Mouse (Mus musculus): Measurements from ENCODE around the gene 2410015M20Rik. TPM values are rescaled to one million over a fixed set of nuclear protein-coding genes. Genes with fewer than 3 reads are reported as not detected.
"Not testable (repeated sequence)": the region's sequence is repeated elsewhere in the genome, so short reads cannot be mapped to it uniquely, and the experiment has no call there.

2410015M20Rik gene
- polyA plus RNA-seq, 1 experiment = 183 TPM

- DNase-seq (ENCODE audit: low spot score) = peak; percentile 93
Observed at GRCm38 (mm10) chr17:56613236-56613844, 3.8 kb upstream of the 2410015M20Rik start, which contains the start of gene Rpl36. TSS of gene Rpl36 (plus strand) at chr17:56613416.

GRCm38 (mm10) chr17:56612565-56612939 is 3.0 kb upstream of the 2410015M20Rik start:
- not testable (repeated sequence) for DNase-seq (ENCODE audit: low spot score)

DNA sequence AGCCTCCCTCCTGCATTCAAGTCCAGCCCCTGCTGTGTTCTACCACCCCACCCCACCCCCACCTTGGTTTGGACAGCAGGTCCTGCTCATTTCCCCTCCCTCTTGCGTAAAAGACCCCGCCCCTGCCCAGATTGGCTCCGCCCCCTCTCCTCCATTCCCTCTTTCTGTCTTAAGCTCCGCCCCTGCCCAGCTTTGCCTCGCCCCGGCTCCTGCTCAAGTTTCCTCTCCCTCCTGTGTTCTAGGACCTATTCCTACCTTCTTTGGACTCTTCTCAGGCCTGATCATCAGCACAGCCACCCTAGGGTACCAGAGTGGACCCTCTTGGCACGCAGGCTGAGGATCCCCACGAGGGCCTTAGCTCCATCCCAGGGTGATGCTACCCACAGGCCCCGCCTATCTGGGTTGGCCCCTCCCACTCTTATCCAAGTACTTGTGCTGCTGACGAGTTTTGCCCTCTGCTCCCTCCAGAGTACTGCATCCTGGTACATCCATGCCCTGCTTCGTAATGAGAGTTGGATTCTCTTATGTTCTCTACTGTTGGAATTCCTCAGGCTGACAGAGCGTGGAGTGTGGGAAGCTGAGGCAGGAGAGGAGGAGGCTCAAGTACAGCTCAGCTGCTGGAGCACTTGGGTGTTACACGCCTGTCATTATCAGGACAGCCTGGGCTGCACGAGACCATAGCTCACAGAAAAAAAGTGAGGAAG is 2.4 kb upstream of the 2410015M20Rik start:
- no peak for DNase-seq (ENCODE audit: low spot score)

- no peak for DNase-seq (ENCODE audit: low spot score)
Observed at GRCm38 (mm10) chr17:56611323-56611722, 1.8 kb upstream of the 2410015M20Rik start.

GRCm38 (mm10) chr17:56608699-56609098 is 872 bp downstream of the 2410015M20Rik start:
- DNase-seq (ENCODE audit: low spot score) = no peak

DNA sequence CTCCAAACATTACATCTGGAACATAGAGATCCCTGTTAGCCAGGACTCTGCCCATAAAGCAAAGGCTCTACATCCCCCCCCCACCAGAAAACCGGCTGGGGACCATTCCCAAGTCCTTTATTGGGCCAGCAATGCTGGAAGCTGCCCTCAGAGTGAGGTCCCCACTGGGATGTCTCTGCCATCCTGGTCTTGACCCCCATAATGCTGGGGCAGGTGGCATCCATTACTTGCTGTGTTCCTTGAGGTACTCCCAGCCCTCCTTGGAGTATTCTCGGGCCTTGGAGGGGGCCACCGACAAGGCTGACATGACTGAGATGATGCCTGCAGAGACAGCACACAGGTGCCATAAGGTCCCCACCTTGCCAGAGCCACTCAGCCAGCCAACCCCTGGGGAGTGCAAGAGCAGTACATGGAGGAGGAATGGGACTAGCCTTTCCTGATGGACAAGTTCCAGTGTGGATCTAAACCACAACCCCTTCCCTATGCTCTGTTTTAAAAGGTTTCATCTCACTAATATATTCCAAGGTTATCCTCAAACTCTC is 2.0 kb downstream of the 2410015M20Rik start:
- DNase-seq (ENCODE audit: low spot score) = no peak

DNA sequence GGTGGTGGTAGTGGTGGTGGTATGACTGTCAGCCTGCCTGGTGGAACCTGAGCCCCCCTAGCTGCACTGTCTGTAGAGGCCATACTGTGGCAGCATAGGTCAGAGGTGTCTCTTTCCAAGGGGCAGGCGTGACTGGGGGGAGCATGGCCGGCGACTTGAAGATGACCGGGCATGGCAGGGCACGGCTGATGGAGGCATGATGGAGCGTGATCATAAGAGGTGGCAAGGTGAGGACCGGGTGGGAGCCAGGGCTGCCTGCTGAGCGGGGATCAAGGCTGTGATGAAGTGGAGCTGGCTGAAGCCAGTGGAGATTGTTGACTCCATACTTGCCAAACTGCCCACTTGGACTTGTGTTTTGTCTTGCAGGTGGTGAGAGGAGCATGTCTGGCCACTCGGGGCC is 4.1 kb downstream of the 2410015M20Rik start:
- DNase-seq (ENCODE audit: low spot score) = no peak

GRCm38 (mm10) chr17:56604422-56604821 is 5.1 kb downstream of the 2410015M20Rik start:
- DNase-seq (ENCODE audit: low spot score) = no peak

DNA sequence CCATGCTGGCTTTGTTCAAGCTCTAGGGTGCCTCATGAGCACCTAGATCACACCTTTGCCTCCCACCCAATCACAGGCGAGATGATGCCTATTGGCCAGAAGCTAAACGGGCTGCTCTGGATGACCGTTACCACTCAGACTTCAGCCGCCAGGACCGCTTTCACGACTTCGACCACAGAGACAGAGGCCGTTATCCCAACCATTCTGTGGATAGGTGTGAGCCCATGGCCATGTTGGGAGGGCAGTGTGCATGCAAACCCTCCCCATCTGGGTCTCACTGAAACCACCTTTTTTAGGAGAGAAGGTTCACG is 5.5 kb downstream of the 2410015M20Rik start:
- no peak for DNase-seq (ENCODE audit: low spot score)

- DNase-seq (ENCODE audit: low spot score) = no peak
Observed at GRCm38 (mm10) chr17:56603186-56604069, 6.1 kb downstream of the 2410015M20Rik start.

GRCm38 (mm10) chr17:56593527-56594271 is 15.9 kb downstream of the 2410015M20Rik start:
- DNase-seq (ENCODE audit: low spot score) = no peak

GRCm38 (mm10) chr17:56592553-56592952 is 17.0 kb downstream of the 2410015M20Rik start:
- DNase-seq (ENCODE audit: low spot score) = no peak

DNA sequence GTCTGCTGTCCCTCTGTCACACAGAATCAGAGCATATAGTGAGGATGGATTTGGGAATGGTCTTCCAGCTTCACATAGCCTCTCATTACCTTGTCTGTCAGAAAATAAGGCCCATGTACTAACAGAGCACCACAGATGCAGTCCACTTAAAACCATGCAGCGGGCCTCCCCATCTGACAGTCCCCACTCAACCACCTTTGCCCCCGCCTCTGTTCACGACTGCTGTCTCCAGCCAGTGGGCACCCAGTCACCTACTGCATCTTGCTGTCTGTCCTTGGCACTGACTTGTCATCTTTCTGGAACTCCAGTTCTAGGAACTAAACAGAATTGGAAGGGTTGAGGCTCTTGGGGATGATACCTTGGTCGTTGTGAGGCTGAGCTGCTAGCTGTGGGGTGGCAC is 20.6 kb downstream of the 2410015M20Rik start:
- no peak for DNase-seq (ENCODE audit: low spot score)

DNA sequence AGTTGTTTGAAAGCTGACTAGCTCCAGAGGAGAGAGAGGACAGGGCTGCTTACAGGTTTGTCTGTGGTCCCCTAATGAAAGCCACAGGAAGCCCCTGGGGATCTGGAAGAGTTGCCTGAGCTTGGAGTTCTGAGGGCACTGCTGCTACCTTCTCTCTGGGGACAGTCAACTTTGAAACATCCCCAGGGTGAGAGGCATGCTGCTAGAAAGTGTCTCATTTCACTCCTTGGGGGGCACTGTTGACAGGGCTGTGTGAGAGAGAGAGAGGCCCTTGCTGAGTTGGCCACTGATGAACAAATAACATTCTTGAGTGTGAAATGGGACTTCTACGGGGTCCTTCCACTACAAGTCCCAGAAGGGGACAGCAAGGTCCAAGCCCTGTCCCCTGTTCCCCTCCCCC is 21.8 kb downstream of the 2410015M20Rik start:
- no peak for DNase-seq (ENCODE audit: low spot score)

GRCm38 (mm10) chr17:56585171-56585821 is 24.3 kb downstream of the 2410015M20Rik start:
- no peak for DNase-seq (ENCODE audit: low spot score)

DNA sequence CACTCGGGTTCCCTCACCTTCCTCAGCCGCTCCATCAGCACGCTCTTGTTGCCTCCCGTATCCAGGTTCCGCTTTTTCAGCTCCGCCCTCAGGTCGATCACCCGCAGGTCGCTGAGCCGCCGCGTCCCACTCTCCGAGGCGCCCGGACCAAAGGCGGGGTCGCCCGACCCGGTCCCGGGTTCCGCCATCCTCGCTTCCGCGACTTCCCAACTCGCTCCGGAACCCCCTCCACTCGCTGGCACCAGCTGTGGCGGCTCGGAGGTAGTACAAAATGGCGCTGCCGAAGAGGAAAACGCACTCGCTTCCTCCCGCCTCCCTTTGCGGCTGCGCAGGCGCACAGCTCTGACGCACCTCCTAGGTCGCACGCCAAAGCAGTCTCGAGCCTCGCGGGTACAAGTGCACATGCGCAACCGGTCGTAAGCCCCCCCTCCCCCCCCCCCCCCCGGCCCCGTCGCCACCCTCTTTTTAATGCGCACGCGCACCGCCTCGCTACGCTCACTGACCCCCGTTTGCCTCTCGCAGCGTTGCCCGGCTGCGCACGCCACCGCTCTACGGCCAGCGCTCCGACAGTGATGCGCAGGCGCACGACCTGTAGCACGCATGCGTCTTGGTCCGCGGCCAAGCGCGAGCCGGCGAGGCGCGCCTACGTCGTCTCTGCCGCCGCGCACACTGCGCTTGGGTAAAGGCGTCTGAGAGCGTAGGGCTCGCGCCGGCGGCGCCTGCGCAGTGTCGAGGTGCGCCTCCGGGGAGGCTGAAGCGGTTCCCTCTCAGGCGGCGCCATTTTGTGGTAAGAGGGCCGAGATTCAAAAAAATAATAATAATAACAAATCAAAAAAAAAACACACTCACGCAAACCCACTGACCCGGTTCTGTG is 25.1 kb downstream of the 2410015M20Rik start, which contains the start of the genes Safb2 and Safb:
Safb2 (minus strand) TSS at position 329 of the 874 bp plus-strand sequence.
Safb (plus strand) TSS at position 569 of the 874 bp plus-strand sequence.
- peak; percentile 97 for DNase-seq (ENCODE audit: low spot score)

- DNase-seq (ENCODE audit: low spot score) = peak; percentile 37
Observed at GRCm38 (mm10) chr17:56583611-56584256, 25.8 kb downstream of the 2410015M20Rik start.

GRCm38 (mm10) chr17:56583071-56583470 is 26.5 kb downstream of the 2410015M20Rik start:
- no peak for DNase-seq (ENCODE audit: low spot score)

DNA sequence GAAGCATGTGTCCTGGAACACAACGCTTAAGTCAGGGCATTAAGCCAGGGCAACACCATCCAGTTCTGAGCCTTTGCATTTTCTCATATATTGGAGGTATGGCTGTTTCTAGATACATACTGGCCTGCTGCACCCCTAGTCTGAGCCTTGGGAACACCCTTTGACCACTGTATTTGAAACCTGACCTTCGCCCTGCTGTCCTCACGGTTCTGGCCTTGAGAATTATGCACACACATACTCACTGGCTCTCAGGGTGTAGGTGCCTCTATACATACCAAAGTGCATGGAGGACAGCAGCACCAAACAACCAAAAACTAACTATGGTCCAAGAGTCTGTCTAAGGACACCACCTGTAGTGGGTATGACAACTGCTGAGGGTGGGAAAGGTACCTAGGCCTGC is 36.6 kb downstream of the 2410015M20Rik start:
- DNase-seq (ENCODE audit: low spot score) = no peak
